Mouse (Mus musculus) liver, postnatal 0 days (tissue): Measurements from ENCODE around the gene Nrgn.

Experiments used
- CTCF ChIP-seq: sonication (generic); IDR thresholded peaks from 2 replicates; pipeline ENCODE4 v1.5.1; 2016; ENCODE audit warnings: antibody characterized with exemption, low read depth
- EP300 ChIP-seq: IDR thresholded peaks from 2 replicates; pipeline ENCODE4 v1.6.1; 2016; ENCODE audit warnings: antibody characterized with exemption, low read depth, mild to moderate bottlenecking

DNA sequence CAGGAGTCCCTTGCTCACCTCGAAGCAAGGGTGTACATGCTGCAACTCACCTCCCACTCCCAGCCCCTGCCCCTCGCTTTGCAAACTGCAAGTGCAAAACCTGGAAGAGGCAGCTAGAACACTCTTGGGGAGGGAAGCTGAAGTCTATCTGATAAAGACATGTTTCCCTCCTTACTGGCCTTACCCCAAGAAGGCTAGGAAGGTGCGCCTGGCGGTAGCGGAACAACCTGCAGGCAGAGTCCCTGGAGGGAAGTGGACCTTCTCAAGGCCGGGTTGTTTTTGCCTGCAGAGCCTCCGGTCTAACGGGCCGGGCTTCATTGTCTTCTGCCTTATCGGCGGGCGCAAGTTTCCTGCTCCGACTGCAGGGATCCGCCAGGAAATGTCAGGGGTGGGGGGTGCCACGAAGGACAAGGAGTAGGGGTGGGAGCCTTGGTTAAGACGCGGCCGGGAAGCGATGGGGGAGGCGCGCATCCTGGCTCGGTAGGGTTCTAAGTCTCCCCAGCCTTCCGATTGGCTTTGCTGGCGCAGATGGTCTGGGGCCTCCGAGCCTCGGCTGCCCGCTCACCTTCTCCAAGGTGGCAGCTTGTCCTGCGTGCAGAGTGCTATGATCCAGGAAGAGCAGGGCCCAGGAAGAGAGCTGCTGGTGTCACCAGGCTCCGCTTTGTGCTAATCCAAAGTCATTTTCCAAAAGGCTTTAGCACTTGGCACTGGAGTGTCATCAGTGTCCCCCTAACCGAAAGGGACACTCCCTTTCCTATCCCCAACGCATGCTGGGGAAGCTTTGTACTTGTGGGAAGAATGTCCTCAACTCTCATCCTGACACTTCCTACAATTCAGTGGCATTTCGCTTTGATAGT, 22.4 kb downstream of the Nrgn start:
- TF ChIP-seq CTCF: peak; percentile 36
- TF ChIP-seq EP300: peak; percentile 65
